ENCODE assay signal across 8 mouse cellular contexts in genomic region chr8:84788896-84789295, GRCm38 (mm10). TPM values are rescaled to one million over a fixed set of nuclear protein-coding genes. Genes with fewer than 3 reads are reported as not detected.
DNase-seq lines count a peak whose midpoint lies in the region; ATAC-seq and TF ChIP-seq lines count a peak whose summit lies in the region.

No protein-coding gene starts in this region.

- no peak for TF ChIP-seq CTCF in gastrocnemius, adult 2 months (IDR thresholded peaks at IDR 0.05)

- H3K4me3 ChIP-seq in kidney, embryonic 16.5 days (ENCODE audit: low read length) = no peak overlapping the region
- no peak overlapping the region for H3K4me3 ChIP-seq in brown adipose tissue, adult 24 weeks (ENCODE audit: insufficient read depth, low read depth, low read length)
- H3K4me3 ChIP-seq in gastrocnemius, adult 2 months = peak overlapping the region; percentile 60
- 0 out of 2 replicates have a peak overlapping the region, but pooled peaks have one; percentile 7 for H3K4me3 ChIP-seq in limb, embryonic 14.5 days (replicated peaks; ENCODE audit: low read length)

- no peaks in the 10 kb centered on the region for H3K9me3 ChIP-seq in kidney, embryonic 16.5 days (ENCODE audit: low read length)
- H3K9me3 ChIP-seq in limb, embryonic 14.5 days (ENCODE audit: control insufficient read depth, low read length) = no peaks in the 10 kb centered on the region

- intact Hi-C loops in gastrocnemius, adult 2 months (cut with DNase I) = loop anchor here (1.0 kb wide), 1 partner anchor 14 kb away; no protein-coding TSS in a partner anchor

- H3K4me2 ChIP-seq in kidney, embryonic 16.5 days (replicated peaks; ENCODE audit: low read depth, low read length) = no peak overlapping the region
- H3K4me2 ChIP-seq in limb, embryonic 14.5 days (replicated peaks; ENCODE audit: low read depth, low read length, severe bottlenecking) = peak overlapping the region; percentile 37

- peaks cover 97% of the 10 kb centered on the region for H3K27me3 ChIP-seq in kidney, embryonic 16.5 days (ENCODE audit: insufficient read depth, low read length)
- 0 out of 2 replicates have a peak, but pooled peaks cover 24% of the 10 kb centered on the region for H3K27me3 ChIP-seq in limb, embryonic 14.5 days (ENCODE audit: control insufficient read depth, insufficient read depth, low read length)

- H3K9ac ChIP-seq in kidney, embryonic 16.5 days (replicated peaks; ENCODE audit: low read length) = no peak overlapping the region
- 0 out of 2 replicates have a peak overlapping the region, but pooled peaks have one; percentile 29 for H3K9ac ChIP-seq in limb, embryonic 14.5 days (ENCODE audit: low read depth, low read length, severe bottlenecking)

- no peaks in the 10 kb centered on the region for H3K36me3 ChIP-seq in kidney, embryonic 16.5 days (ENCODE audit: insufficient read depth, low read length)
- H3K36me3 ChIP-seq in limb, embryonic 14.5 days (ENCODE audit: control insufficient read depth, insufficient read depth, low read length) = peaks cover 28% of the 10 kb centered on the region; the same call in 1 of the 2 replicates

- TF ChIP-seq POLR2A in limb, embryonic 14.5 days (IDR thresholded peaks at IDR 0.05; ENCODE audit: borderline replicate concordance, extremely low read depth, insufficient read depth, insufficient read length) = no peak

- H3K27ac ChIP-seq in kidney, embryonic 16.5 days (ENCODE audit: low read length) = no peak overlapping the region
- H3K27ac ChIP-seq in brown adipose tissue, adult 24 weeks (replicated peaks; ENCODE audit: low read depth, low read length) = peak overlapping the region; percentile 75
- peak overlapping the region; percentile 96 for H3K27ac ChIP-seq in gastrocnemius, adult 2 months
- H3K27ac ChIP-seq in limb, embryonic 14.5 days (replicated peaks; ENCODE audit: low read depth, low read length) = peak overlapping the region; percentile 58; the same call in 1 of the 2 replicates

- no peak for ATAC-seq in kidney, embryonic 16.5 days (ENCODE audit: low FRiP score, low TSS enrichment)
- no peak for ATAC-seq in limb, embryonic 14.5 days (ENCODE audit: low FRiP score, low read depth)

- WGBS in kidney, embryonic 16.5 days = 16% methylated on average over 11 of the region's 11 CpGs
- 5% methylated on average over 11 of the region's 11 CpGs for WGBS in limb, embryonic 14.5 days

- DNase-seq in kidney, adult 11 months = peak; percentile 80
- peak; percentile 93 for DNase-seq in gastrocnemius, adult 2 months
- peak; percentile 79 for DNase-seq in limb, embryonic 14.5 days (ENCODE audit: low spot score)
- peak; percentile 55 for DNase-seq in urinary bladder, postnatal 10 days (ENCODE audit: low spot score)
- DNase-seq in thymus, postnatal 36 days = no peak
- DNase-seq in yolk sac, embryonic 10.5 days (ENCODE audit: low spot score) = no peak

- peaks cover 37% of the 10 kb centered on the region for H3K4me1 ChIP-seq in kidney, embryonic 16.5 days (ENCODE audit: insufficient read depth, low read length)
- H3K4me1 ChIP-seq in brown adipose tissue, adult 24 weeks (ENCODE audit: control insufficient read depth, insufficient read depth, insufficient read length, low read length) = peaks cover 65% of the 10 kb centered on the region
- peaks cover 82% of the 10 kb centered on the region for H3K4me1 ChIP-seq in limb, embryonic 14.5 days (ENCODE audit: control insufficient read depth, insufficient read depth, low read length)

RNA-seq across cellular contexts. Expression of gene Nfix, which starts 11.2 kb away (rescaled TPM):
- polyA plus RNA-seq in kidney, embryonic 16.5 days (2015; fragmentation: Nextera tagmentation; extraction: Ambion mirVana) = 14.8 and 15.9 TPM in 2 replicates
- 74.6 and 78.4 TPM in 2 replicates for polyA plus RNA-seq in brown adipose tissue, adult 24 weeks (2012; ENCODE audit: insufficient read depth, insufficient read length, missing spikeins)
- 100 to 1,000 TPM; 465 to 558 TPM for total RNA-seq in gastrocnemius, adult 2 months (2021)
- 81.2 and 97.7 TPM in 2 replicates for polyA plus RNA-seq in limb, embryonic 14.5 days (2012; rRNA removed)
- polyA plus RNA-seq in limb, embryonic 14.5 days (2014; fragmentation: Nextera tagmentation; extraction: Ambion mirVana) = 100 and 108 TPM in 2 replicates

RNA-seq across cellular contexts. Expression of gene Dand5, which starts 33.7 kb away (rescaled TPM):
- 6.6 and 9.0 TPM in 2 replicates for polyA plus RNA-seq in kidney, embryonic 16.5 days (2015; fragmentation: Nextera tagmentation; extraction: Ambion mirVana)
- 7.2 and 9.4 TPM in 2 replicates for polyA plus RNA-seq in brown adipose tissue, adult 24 weeks (2012; ENCODE audit: insufficient read depth, insufficient read length, missing spikeins)
- total RNA-seq in gastrocnemius, adult 2 months (2021) = 10 to 100 TPM; 10.2 to 14.3 TPM
- polyA plus RNA-seq in limb, embryonic 14.5 days (2012; rRNA removed) = 5.7 and 5.9 TPM in 2 replicates
- 6.4 and 6.9 TPM in 2 replicates for polyA plus RNA-seq in limb, embryonic 14.5 days (2014; fragmentation: Nextera tagmentation; extraction: Ambion mirVana)

RNA-seq across cellular contexts. Expression of gene Gadd45gip1, which starts 42.4 kb away (rescaled TPM):
- polyA plus RNA-seq in kidney, embryonic 16.5 days (2015; fragmentation: Nextera tagmentation; extraction: Ambion mirVana) = 49.7 and 51.6 TPM in 2 replicates
- polyA plus RNA-seq in brown adipose tissue, adult 24 weeks (2012; ENCODE audit: insufficient read depth, insufficient read length, missing spikeins) = 32.2 and 37.2 TPM in 2 replicates
- total RNA-seq in gastrocnemius, adult 2 months (2021) = 10 to 100 TPM; 16.2 to 30.4 TPM
- 39.8 and 45.6 TPM in 2 replicates for polyA plus RNA-seq in limb, embryonic 14.5 days (2012; rRNA removed)
- polyA plus RNA-seq in limb, embryonic 14.5 days (2014; fragmentation: Nextera tagmentation; extraction: Ambion mirVana) = 43.2 and 44.9 TPM in 2 replicates

RNA-seq across cellular contexts. Expression of gene Rad23a, which starts 51.6 kb away (rescaled TPM):
- polyA plus RNA-seq in kidney, embryonic 16.5 days (2015; fragmentation: Nextera tagmentation; extraction: Ambion mirVana) = 109 and 114 TPM in 2 replicates
- 73.3 and 79.3 TPM in 2 replicates for polyA plus RNA-seq in brown adipose tissue, adult 24 weeks (2012; ENCODE audit: insufficient read depth, insufficient read length, missing spikeins)
- 100 to 1,000 TPM; 159 to 172 TPM for total RNA-seq in gastrocnemius, adult 2 months (2021)
- 82.0 and 82.4 TPM in 2 replicates for polyA plus RNA-seq in limb, embryonic 14.5 days (2012; rRNA removed)
- polyA plus RNA-seq in limb, embryonic 14.5 days (2014; fragmentation: Nextera tagmentation; extraction: Ambion mirVana) = 104 and 109 TPM in 2 replicates

RNA-seq across cellular contexts. Expression of gene Calr, which starts 57.8 kb away (rescaled TPM):
- 1,143 and 1,180 TPM in 2 replicates for polyA plus RNA-seq in kidney, embryonic 16.5 days (2015; fragmentation: Nextera tagmentation; extraction: Ambion mirVana)
- polyA plus RNA-seq in brown adipose tissue, adult 24 weeks (2012; ENCODE audit: insufficient read depth, insufficient read length, missing spikeins) = 211 and 306 TPM in 2 replicates
- total RNA-seq in gastrocnemius, adult 2 months (2021) = 100 to 1,000 TPM; 149 to 205 TPM
- 575 and 831 TPM in 2 replicates for polyA plus RNA-seq in limb, embryonic 14.5 days (2012; rRNA removed)
- polyA plus RNA-seq in limb, embryonic 14.5 days (2014; fragmentation: Nextera tagmentation; extraction: Ambion mirVana) = 802 and 827 TPM in 2 replicates

Comparison
In these comparisons a context has a peak if more than half of its experiments do, and no peak if none do; other contexts are left out.
1. DNase-seq: peak in kidney, adult 11 months (single experiment), gastrocnemius, adult 2 months (single experiment), limb, embryonic 14.5 days (single experiment) and urinary bladder, postnatal 10 days (single experiment); none in thymus, postnatal 36 days (0 of 2) and yolk sac, embryonic 10.5 days (single experiment).
2. H3K4me3 ChIP-seq: peak in gastrocnemius, adult 2 months (single experiment) and limb, embryonic 14.5 days (single experiment); none in kidney, embryonic 16.5 days (single experiment) and brown adipose tissue, adult 24 weeks (single experiment).